Mouse (Mus musculus) ES-Bruce4 (cell line): ENCODE measurements around the gene Tasp1. TPM values are rescaled to one million over a fixed set of nuclear protein-coding genes. Genes with fewer than 3 reads are reported as not detected.

ENCODE experiments used
- H3K27ac ChIP-seq: 2 replicates; pipeline ENCODE4 v1.5.1; 2012; ENCODE audit warnings: low read length, inconsistent platforms; ENCODE audit not compliant: insufficient read depth
- H3K27me3 ChIP-seq: 2 replicates; pipeline ENCODE4 v1.6.1; 2012; ENCODE audit warnings: mild to moderate bottlenecking, low read length, inconsistent platforms; ENCODE audit not compliant: control insufficient read depth, poor library complexity, insufficient read depth, severe bottlenecking
- H3K36me3 ChIP-seq: 2 replicates; pipeline ENCODE4 v1.6.1; 2012; ENCODE audit warnings: inconsistent platforms, mild to moderate bottlenecking, low read length, moderate library complexity; ENCODE audit not compliant: control insufficient read depth, poor library complexity, insufficient read depth, severe bottlenecking
- H3K4me1 ChIP-seq: one replicate; pipeline ENCODE4 v1.8.1; 2011; ENCODE audit warnings: low read length; ENCODE audit not compliant: control insufficient read depth, insufficient read depth
- H3K4me3 ChIP-seq: 2 replicates; pipeline ENCODE4 v1.5.1; 2011; ENCODE audit warnings: low read depth, mild to moderate bottlenecking, low read length
- H3K9ac ChIP-seq: 2 replicates; pipeline ENCODE4 v1.6.1; 2012; ENCODE audit warnings: low read depth, mild to moderate bottlenecking, inconsistent platforms; ENCODE audit not compliant: poor library complexity, severe bottlenecking
- H3K9me3 ChIP-seq: replicated peaks from 2 replicates; pipeline ENCODE4 v1.6.1; 2012; ENCODE audit warnings: mild to moderate bottlenecking, low read length, inconsistent platforms; ENCODE audit not compliant: control insufficient read depth, poor library complexity, insufficient read depth, severe bottlenecking
- CTCF ChIP-seq: IDR thresholded peaks from one replicate; pipeline ENCODE4 v1.8.1; 2011; ENCODE audit warnings: low read depth, low read length
- EP300 ChIP-seq: IDR thresholded peaks from 2 replicates; pipeline ENCODE4 v1.6.1; 2011; ENCODE audit warnings: low read depth, low read length; ENCODE audit not compliant: insufficient read depth
- POLR2A ChIP-seq: IDR thresholded peaks from one replicate; pipeline ENCODE4 v1.8.1; 2011; ENCODE audit warnings: low read length; ENCODE audit not compliant: insufficient read depth
- polyA plus RNA-seq: library from polyadenylated mRNA; stranded (reverse); fragments of >200 nt; gene quantifications from 2 replicates; pipeline ENCODE4 v1.2.4, GENCODE M21; 2011; ENCODE audit warnings: low read depth; ENCODE audit not compliant: missing spikeins, insufficient read depth, insufficient read length

Gene Tasp1
- polyA plus RNA-seq, 1 experiment: 11.9 TPM

- H3K9ac ChIP-seq: no peak overlapping the region
- TF ChIP-seq CTCF (no peak), POLR2A (no peak), EP300 (no peak)
- no peak overlapping the region for H3K4me3 ChIP-seq
- no peaks in the 10 kb centered on the region for H3K9me3 ChIP-seq
- H3K36me3 ChIP-seq: no peaks in the 10 kb centered on the region
- H3K4me1 ChIP-seq: no peaks in the 10 kb centered on the region
- H3K27ac ChIP-seq: no peak overlapping the region
- no peaks in the 10 kb centered on the region for H3K27me3 ChIP-seq
Observed at GRCm38 (mm10) chr2:139817275-139817674, 249.3 kb downstream of the Tasp1 start.

- no peaks in the 10 kb centered on the region for H3K36me3 ChIP-seq
- no peak overlapping the region for H3K9ac ChIP-seq
- H3K9me3 ChIP-seq: no peaks in the 10 kb centered on the region; the same call in 1 of the 2 replicates
- TF ChIP-seq EP300 (no peak), POLR2A (no peak), CTCF (no peak)
- no peak overlapping the region for H3K4me3 ChIP-seq
- no peaks in the 10 kb centered on the region for H3K27me3 ChIP-seq
- H3K4me1 ChIP-seq: no peaks in the 10 kb centered on the region
- no peak overlapping the region for H3K27ac ChIP-seq
Observed at GRCm38 (mm10) chr2:139807887-139808286, 258.7 kb downstream of the Tasp1 start.

- TF ChIP-seq POLR2A (no peak), CTCF (no peak), EP300 (no peak)
- Histone ChIP-seq H3K9me3 (no peaks in the 10 kb centered on the region; the same call in 1 of the 2 replicates), H3K4me1 (no peaks in the 10 kb centered on the region), H3K27me3 (no peaks in the 10 kb centered on the region), H3K4me3 (no peak overlapping the region), H3K27ac (no peak overlapping the region), H3K9ac (no peak overlapping the region), H3K36me3 (no peaks in the 10 kb centered on the region)
Observed at GRCm38 (mm10) chr2:139804041-139804440, 262.6 kb downstream of the Tasp1 start.

GRCm38 (mm10) chr2:139792345-139793120, 274.1 kb downstream of the Tasp1 start:
- no peak overlapping the region for H3K27ac ChIP-seq
- no peak overlapping the region for H3K9ac ChIP-seq
- TF ChIP-seq EP300: no peak
- TF ChIP-seq POLR2A: no peak
- TF ChIP-seq CTCF: no peak
- no peak overlapping the region for H3K4me3 ChIP-seq
- H3K27me3 ChIP-seq: no peaks in the 10 kb centered on the region
- no peaks in the 10 kb centered on the region for H3K36me3 ChIP-seq
- H3K4me1 ChIP-seq: no peaks in the 10 kb centered on the region
- no peaks in the 10 kb centered on the region for H3K9me3 ChIP-seq

GRCm38 (mm10) chr2:139788658-139789057, 277.9 kb downstream of the Tasp1 start:
- H3K27me3 ChIP-seq: no peaks in the 10 kb centered on the region
- H3K4me3 ChIP-seq: no peak overlapping the region
- no peak overlapping the region for H3K27ac ChIP-seq
- TF ChIP-seq CTCF: no peak
- TF ChIP-seq EP300: no peak
- no peak for TF ChIP-seq POLR2A
- no peaks in the 10 kb centered on the region for H3K36me3 ChIP-seq
- H3K9me3 ChIP-seq: no peaks in the 10 kb centered on the region
- no peaks in the 10 kb centered on the region for H3K4me1 ChIP-seq
- no peak overlapping the region for H3K9ac ChIP-seq

GRCm38 (mm10) chr2:139784946-139785345, 281.7 kb downstream of the Tasp1 start:
- Histone ChIP-seq H3K27ac (no peak overlapping the region), H3K4me3 (no peak overlapping the region), H3K36me3 (no peaks in the 10 kb centered on the region), H3K27me3 (no peaks in the 10 kb centered on the region), H3K9ac (no peak overlapping the region), H3K4me1 (no peaks in the 10 kb centered on the region), H3K9me3 (no peaks in the 10 kb centered on the region)
- TF ChIP-seq EP300 (no peak), POLR2A (no peak), CTCF (no peak)
